In the genomic region with DNA sequence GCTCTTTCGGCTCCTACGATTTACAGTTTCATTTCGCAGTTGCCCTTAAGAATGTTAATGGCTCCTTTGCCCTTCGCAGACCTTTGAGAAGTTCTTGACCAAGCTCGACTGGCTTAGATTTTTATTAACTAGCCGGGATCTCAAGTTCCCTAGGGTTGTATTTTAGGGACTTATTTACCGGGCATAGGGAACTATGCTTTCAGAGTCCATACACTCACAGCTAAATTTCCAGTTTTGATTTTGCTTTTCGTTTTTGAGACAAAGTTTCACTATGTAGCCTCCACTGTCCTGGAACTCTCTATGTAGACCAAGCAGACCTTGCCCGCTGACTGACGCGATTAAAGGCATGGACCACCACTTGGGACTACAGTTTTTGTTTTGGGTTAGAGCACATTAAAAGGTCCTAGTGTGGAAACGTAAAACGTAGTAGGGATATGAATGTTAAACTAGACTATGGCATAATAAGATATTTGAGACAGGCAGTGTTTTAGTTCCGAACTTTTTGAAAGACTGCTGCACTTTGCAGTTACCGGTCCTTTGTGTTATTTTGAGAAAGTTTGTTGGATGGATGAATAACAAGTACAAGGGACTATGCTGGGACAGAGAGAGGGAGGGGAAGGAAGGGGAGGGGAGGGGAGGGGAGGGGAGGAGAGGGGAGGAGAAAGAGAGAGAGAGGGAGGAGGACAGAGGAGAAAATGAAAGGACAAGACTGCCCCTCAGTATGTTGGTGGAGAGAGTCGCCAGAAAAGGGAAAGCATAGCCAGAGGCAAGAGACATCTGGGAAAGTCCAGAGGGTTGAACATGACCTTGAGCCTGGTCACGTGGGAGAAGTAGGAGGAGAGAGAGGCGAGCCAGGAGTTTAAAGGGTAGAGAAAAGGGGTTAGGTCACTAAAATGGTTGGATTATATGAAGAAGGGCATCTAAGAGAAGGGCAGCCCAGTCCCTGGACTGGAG, we compare ENCODE assay signal across 7 mouse cellular contexts. TPM values are rescaled to one million over a fixed set of nuclear protein-coding genes. Genes with fewer than 3 reads are reported as not detected.
DNase-seq lines count a peak whose midpoint lies in the region; ATAC-seq lines count a peak whose summit lies in the region.

No protein-coding gene starts in this region.

- H3K36me3 ChIP-seq in lung, embryonic 15.5 days, result no peaks in the 10 kb centered on the region
- H3K36me3 ChIP-seq in stomach, embryonic 14.5 days (ENCODE audit: control insufficient read depth, insufficient read depth, low read length), result no peaks in the 10 kb centered on the region

- H3K4me3 ChIP-seq in lung, embryonic 15.5 days, result peak overlapping the region; percentile 79
- H3K4me3 ChIP-seq in stomach, embryonic 14.5 days (ENCODE audit: low read depth, low read length), result peak overlapping the region; percentile 78

- WGBS in lung, embryonic 15.5 days, result 11% methylated on average over 18 of the region's 18 CpGs
- 11% methylated on average over 18 of the region's 18 CpGs for WGBS in stomach, embryonic 14.5 days

- peak; percentile 31 for DNase-seq in MEL-GATA-1-ER (ENCODE audit: extremely low read depth, low read depth)
- DNase-seq in adrenal gland, postnatal 36 days, result peak; percentile 68 to 78
- peak; percentile 97 for DNase-seq in heart, adult 11 months
- peak; percentile 86 for DNase-seq in kidney, adult 11 months
- no peak for DNase-seq in layer of hippocampus, postnatal 36 days

- peak overlapping the region; percentile 75 for H3K9ac ChIP-seq in lung, embryonic 15.5 days
- H3K9ac ChIP-seq in stomach, embryonic 14.5 days (replicated peaks; ENCODE audit: low read depth, low read length), result peak overlapping the region; percentile 72

- H3K27ac ChIP-seq in lung, embryonic 15.5 days, result peak overlapping the region; percentile 94
- H3K27ac ChIP-seq in stomach, embryonic 14.5 days (ENCODE audit: low read length), result peak overlapping the region; percentile 83

- H3K27me3 ChIP-seq in lung, embryonic 15.5 days, result no peaks in the 10 kb centered on the region
- no peaks in the 10 kb centered on the region for H3K27me3 ChIP-seq in stomach, embryonic 14.5 days (ENCODE audit: control insufficient read depth, insufficient read depth, low read length)

- no peaks in the 10 kb centered on the region for H3K9me3 ChIP-seq in lung, embryonic 15.5 days
- no peaks in the 10 kb centered on the region for H3K9me3 ChIP-seq in stomach, embryonic 14.5 days (ENCODE audit: control insufficient read depth, low read depth, low read length)

- ATAC-seq in lung, embryonic 15.5 days (ENCODE audit: borderline replicate concordance, extremely low read depth, low FRiP score, low TSS enrichment), result no peak
- ATAC-seq in stomach, embryonic 14.5 days (ENCODE audit: insufficient number of reproducible peaks, insufficient read depth, low FRiP score, low read depth), result no peak

- H3K4me1 ChIP-seq in lung, embryonic 15.5 days, result peaks cover 23% of the 10 kb centered on the region
- peaks cover 10% of the 10 kb centered on the region; the same call in 1 of the 2 replicates for H3K4me1 ChIP-seq in stomach, embryonic 14.5 days (ENCODE audit: control insufficient read depth, insufficient read depth, low read length)

- peak overlapping the region; percentile 91 for H3K4me2 ChIP-seq in lung, embryonic 15.5 days
- peak overlapping the region; percentile 88 for H3K4me2 ChIP-seq in stomach, embryonic 14.5 days (replicated peaks; ENCODE audit: low read depth, low read length)

RNA-seq across cellular contexts. Expression of gene Mcur1, which starts 0.7 kb away (rescaled TPM):
- 10 to 100 TPM; 37.6 to 40.5 TPM for total RNA-seq in adrenal gland, postnatal 36 days (2021)
- polyA plus RNA-seq in lung, embryonic 15.5 days (2015; fragmentation: Nextera tagmentation; extraction: Ambion mirVana), result 16.2 and 17.9 TPM in 2 replicates
- polyA plus RNA-seq in stomach, embryonic 14.5 days (2014; fragmentation: Nextera tagmentation; extraction: Ambion mirVana), result 14.9 and 15.9 TPM in 2 replicates
- 10 to 100 TPM; 20.3 to 21.1 TPM for total RNA-seq in layer of hippocampus, postnatal 36 days (2021)

RNA-seq across cellular contexts. Expression of gene Rnf182, which starts 54.8 kb away (rescaled TPM):
- 1 to 10 TPM in 1 of 2 experiments, under 1 TPM in 1; 0.33 to 1.7 TPM for total RNA-seq in adrenal gland, postnatal 36 days (2021)
- polyA plus RNA-seq in lung, embryonic 15.5 days (2015; fragmentation: Nextera tagmentation; extraction: Ambion mirVana), result 3.4 and 4.7 TPM in 2 replicates
- polyA plus RNA-seq in stomach, embryonic 14.5 days (2014; fragmentation: Nextera tagmentation; extraction: Ambion mirVana), result 3.2 and 3.7 TPM in 2 replicates
- 10 to 100 TPM; 35.1 to 39.8 TPM for total RNA-seq in layer of hippocampus, postnatal 36 days (2021)

Comparison
In these comparisons a context has a peak if more than half of its experiments do, and no peak if none do; other contexts are left out.
1. DNase-seq: peak in MEL-GATA-1-ER (single experiment), adrenal gland, postnatal 36 days (2 of 2), heart, adult 11 months (single experiment) and kidney, adult 11 months (single experiment); none in layer of hippocampus, postnatal 36 days (0 of 2).
2. RNA of gene Rnf182, which starts 54.8 kb away (total RNA-seq): 35.1 to 39.8 TPM in layer of hippocampus, postnatal 36 days; 0.33 to 1.7 TPM in adrenal gland, postnatal 36 days; every median in the first group is over 10 times any median in the second.